Mouse (Mus musculus): ENCODE measurements around the gene Stk39.

The Stk39 gene

DNA sequence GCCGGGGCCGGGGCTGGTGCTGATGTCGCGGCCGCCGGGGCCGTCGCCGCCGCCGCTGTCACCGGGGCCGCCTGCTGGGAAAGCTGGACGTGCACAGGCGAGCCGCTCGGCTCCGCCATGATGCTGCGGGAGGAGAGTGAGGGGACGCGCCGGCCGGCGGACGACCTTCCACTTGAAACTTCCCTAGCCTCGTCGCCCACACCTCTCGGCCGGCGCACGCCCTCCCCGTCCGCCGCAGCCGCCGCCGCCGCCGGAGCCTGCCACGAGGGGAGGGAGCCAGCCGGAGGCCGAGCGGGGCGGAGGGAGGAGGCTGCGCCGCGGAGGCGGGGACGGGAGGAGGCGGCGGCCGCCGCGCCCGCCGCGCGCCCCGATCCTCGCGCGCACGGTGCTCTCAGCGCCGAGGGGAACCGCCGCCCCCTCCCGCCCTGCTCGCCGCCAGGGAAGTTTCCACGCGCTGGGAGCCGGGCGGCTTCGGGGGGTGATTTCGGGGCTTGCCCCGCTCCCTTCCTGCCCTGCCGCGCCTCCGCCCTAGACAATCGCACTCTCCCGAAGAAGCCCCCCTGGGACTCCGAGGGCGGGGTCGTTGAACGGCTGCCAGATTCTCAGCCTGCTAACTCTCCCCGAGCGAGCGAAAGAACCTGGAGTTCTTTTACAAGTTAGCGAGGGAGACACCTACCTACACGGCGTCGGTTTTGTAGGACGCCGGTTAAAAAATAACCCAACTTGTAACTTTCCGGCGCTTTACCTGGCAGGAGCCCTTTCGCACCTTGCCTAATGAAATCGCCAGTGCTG is at the start of gene Stk39:
TSS of gene Stk39 (minus strand) at position 510 of the 792 bp plus-strand sequence.
- DNase-seq (ENCODE audit: low spot score in 2 of 2), result peak; percentile 32 to 39

DNA sequence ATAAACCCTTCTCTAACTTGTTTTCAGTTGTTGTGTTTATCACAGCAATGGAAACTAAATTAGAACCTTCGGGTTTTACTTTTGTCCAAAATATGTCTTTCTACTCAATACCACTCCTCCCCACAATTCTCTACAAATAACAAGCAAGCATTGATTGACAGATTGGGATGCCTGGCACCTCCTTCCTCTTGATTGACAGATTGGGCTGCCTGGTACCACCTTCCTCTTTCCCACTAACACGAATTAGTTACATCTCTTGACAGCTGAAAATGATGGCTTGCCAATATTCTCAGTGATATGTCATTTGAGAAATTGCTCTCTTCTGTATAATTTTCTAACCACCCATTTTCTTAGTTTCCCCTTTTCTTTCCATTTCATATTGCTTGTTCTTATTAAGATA is 43.3 kb upstream of the Stk39 start:
- DNase-seq (ENCODE audit: low spot score in 2 of 2), result no peak

DNA sequence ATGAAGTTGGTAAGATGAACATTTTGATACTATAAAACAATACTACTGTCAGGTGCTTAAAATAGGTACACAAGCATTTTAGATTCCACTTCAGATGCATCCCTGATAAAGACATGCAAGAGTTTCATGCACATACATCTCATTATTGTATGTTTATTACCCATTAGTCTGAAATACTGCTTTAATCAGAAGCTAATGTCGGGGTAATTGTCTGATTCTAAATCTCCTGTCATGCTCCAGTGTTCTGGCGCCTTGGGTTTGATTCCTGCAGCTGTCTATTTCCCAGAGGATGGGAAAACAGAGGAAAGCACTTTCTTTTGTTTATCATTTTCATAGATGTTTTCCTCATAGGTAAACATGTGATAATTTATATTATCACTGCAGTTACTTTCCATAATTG is 31.1 kb upstream of the Stk39 start:
- no peak for DNase-seq (ENCODE audit: low spot score in 2 of 2)

DNA sequence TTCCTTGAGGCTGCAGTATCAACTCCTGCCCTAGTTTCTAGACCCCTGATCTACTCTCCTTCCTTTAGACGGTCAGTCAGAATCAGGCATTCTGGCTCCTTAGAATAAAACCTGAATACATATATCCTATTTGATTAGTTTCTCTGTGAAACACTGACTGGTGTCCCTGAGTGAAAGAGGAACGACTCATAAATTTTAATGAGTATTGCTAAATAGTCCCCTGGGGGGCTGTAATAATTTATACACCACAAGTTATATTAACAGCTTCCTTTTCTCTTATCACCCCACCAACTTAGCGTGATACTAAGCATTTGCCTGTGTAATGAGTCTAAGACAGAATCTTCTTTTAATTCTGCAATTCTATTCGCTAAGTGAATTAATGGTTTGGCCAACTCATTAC is 30.7 kb upstream of the Stk39 start:
- DNase-seq (ENCODE audit: low spot score in 2 of 2), result no peak

DNA sequence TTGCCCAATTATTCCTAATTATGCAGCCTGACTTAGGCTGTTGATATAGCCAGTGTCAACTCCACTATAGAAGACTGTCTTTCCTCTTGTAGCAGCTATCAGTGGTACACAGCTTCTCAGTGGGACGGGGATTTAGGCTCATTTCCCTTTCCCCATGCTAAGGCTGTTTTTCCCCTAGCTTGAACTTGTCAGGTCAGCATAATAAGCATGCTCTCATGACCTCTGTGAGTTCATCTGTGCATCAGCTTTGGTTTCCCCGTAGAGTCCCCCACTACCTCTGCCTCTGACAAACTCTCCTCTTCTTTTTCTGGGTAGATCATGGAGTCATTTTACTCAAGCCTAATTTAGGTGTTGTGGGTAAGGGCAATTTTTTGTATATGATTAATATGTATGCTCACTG is 30.2 kb upstream of the Stk39 start:
- no peak for DNase-seq (ENCODE audit: low spot score in 2 of 2)

DNA sequence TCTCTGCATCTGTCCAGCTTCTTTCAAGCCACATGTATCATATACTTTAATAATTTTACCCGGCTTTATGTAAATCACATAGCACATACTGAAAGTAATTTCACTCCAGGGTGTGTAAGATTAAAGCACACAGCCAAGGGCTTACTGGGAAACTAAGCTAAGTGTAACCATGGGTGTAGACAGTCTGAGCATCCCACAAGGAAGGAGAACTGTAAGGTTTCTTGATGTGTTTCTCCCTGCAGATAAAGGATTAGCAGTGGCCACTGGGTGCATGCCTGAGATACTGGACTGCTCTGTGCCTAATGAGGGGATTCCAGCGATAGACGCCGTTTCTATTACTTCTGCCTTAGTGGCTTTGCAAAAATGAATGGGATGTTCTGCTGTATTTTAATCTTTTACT is 14.2 kb upstream of the Stk39 start:
- no peak for DNase-seq (ENCODE audit: low spot score in 2 of 2)

DNA sequence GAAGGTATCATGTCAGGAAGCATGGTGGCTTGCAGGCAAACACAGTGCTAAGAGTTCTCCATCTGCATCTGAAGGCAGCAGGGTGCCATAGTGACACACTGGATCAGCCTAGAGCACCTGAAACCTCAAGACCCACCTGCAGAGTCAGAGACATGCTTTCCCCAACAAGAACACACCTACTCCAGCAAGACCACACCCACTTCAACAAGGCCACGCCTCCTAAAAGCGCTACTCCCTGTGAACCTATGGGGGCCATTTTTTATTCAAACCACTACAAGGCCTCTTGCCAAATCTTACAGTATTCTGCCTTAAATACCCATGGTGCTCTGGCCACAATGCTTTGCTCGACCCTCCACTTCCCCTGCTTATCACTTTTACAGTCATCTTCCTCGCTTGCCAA is 13.1 kb upstream of the Stk39 start:
- DNase-seq (ENCODE audit: low spot score in 2 of 2), result no peak

DNA sequence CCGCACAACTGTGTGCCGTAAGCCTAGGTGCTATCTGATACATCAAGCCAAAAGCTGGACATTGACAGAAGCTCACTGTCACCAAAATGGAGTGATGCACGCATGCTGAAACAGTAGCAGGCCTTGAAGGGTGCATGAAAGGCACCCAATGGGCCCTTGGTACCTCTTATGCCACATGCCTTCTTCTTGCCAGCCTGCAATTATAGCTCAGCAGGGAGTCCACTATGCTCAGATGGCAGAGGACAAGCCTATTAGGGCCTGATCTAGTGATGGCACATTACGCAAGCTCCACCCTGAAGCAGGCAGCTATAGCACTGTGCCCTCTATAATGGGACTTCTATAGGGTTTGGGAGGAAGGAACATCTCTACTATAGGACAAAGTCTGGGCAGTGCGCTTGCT is 10.8 kb upstream of the Stk39 start:
- DNase-seq (ENCODE audit: low spot score in 2 of 2), result no peak

DNA sequence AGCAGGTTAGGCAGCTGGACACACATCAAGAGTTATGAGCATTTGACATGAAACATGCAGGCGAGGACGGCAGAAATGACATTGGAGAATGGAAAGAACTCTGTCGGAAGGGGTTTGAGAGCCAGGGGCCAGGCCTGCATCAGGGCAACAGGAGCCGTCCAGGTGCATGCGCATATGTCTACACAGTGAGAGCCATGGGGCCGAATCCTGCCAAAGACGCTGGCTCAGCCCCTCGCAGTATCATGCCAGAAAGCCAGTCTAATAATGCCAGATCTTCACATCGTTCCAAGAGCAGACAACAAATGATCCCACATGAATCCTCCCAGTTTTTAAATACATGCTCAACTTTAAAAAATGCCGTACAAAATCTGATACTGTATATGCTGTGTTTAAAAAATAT is 7.8 kb upstream of the Stk39 start:
- no peak for DNase-seq (ENCODE audit: low spot score in 2 of 2)

DNA sequence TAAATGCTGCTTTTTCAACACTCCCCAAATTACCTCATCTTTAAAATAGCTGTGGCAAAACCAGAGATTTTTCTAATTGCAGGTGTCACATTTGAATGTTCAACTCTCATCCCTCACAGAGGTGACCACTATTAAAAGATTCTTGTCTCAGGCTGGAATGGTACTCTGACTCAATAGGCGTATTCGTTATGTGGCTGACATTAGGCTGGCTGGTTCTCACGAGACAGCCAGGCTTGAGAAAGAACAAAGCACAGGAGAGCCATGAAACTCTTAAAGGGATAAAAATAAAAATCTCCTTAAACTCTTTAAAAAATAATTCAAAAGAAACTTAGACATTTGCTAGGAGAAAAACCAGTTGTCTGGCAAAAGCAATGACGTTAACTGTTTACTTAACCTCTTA is 853 bp upstream of the Stk39 start:
- no peak for DNase-seq (ENCODE audit: low spot score in 2 of 2)

DNA sequence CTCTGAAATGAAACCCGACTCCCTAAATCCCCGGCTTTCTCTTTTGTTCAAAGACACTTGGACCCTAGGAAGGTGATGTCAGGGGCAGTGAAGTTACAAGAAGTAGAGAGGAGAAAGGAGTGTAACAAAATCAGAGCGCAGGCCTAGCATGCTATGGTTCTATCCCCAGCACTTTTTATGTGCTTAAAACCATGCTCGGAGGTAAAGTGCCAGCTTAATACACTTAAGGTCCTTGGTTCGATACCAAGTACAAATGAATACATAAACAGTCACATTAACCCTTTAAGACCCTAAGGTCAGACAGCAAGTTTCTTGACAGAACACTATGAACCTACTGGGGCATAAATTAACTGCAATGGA is 463 bp upstream of the Stk39 start:
- no peak for DNase-seq (ENCODE audit: low spot score in 2 of 2)

DNA sequence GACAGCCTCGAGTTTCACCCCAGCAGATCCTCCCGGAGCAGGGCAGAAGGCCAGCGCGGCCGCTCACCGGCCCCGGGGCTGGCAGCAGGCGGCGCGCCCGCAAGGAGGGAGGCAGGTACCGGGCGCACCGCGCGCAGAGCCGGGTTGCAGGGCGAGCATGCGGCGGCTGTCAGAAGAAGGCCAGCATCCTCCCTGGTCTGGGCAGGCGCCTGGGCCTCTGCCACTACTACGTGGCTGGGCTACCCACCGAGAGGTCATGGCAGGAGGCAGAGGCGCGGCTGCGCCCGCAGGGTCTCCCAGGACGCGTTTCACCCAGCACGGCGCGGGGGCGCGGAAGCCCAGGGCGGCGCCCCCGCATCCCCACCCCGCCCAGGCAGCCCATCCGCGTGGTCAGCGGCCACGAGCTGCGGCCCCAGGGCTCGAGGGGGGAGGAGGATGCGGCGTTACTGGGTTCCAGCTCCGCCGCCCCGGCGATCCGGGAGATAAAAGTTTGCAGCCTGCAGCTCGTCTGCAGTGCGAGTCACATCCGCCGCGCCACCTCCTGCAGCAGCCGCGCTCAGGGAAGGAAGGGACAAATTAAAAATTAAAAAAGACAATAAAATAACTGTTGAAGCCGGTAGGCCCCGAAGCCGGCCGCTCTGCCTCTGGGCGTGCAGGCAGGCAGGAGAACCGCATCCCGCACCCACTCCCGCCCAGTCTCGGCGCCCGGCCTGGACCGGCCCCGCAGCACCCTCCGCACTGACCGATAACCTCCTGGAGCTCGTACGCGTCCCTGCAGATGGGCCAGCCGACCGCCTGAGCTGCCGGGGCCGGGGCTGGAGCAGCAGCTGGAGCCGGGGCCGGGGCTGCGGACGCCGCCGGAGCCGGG is 943 bp downstream of the Stk39 start:
- peak; percentile 20 to 41 for DNase-seq (ENCODE audit: low spot score in 2 of 2)

DNA sequence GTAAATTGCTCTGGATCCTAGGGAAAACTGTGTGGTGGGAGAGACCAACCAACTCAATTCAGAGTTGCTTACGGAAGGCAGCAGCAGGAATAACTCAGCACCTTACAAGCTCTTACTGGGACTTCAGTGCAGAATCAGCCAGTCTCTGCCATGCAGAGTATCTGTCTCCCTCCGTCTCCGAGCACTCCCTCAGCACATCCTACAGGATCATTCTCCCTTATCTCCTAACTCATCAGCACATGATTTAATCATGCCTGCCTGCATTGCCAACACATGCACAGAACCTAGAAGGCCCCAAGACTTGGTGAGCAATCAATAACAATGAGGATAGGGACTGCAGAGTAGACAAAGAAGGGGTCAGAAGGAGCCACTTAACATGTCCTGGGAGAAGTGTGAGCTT is 2.6 kb downstream of the Stk39 start:
- DNase-seq (ENCODE audit: low spot score in 2 of 2), result no peak

DNA sequence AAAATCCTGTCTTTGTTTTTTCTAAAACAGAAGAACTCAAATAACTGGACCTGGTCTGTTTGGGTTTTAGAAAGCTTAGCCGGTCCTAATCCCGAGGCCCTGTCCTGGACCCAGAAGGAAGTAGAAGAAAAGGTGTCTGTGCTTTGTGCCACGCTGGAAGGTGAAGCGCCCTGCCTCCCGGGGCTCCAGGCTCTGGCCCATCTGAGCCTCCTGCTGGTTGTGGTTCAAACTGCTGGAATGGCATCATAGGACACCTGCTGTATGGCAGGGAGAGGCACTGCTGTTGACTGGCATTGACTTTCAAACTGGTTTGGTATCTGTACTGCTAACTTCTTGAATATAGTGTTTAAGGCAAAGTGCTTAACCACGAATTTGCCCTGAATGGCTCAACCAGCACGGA is 3.4 kb downstream of the Stk39 start:
- DNase-seq (ENCODE audit: low spot score in 2 of 2), result no peak

DNA sequence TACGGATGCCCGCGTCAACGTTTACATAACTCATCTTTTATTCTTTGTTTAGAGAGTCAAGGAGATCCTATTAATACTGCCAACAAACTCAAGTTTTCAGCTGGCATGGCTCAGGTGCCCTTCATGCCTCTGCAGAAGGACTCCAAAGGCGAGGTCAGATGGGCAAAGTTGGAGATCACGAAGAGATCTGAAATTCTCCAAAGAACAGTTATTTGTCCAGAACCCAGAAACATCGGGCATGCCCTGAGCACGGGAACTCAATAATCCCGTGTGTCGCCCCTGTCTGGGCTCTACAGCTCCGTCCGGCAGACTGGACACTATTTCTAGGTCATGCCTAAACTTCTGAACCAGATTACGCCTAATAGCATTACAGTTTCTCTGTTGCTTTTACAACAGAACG is 3.8 kb downstream of the Stk39 start:
- DNase-seq (ENCODE audit: low spot score in 2 of 2), result no peak

DNA sequence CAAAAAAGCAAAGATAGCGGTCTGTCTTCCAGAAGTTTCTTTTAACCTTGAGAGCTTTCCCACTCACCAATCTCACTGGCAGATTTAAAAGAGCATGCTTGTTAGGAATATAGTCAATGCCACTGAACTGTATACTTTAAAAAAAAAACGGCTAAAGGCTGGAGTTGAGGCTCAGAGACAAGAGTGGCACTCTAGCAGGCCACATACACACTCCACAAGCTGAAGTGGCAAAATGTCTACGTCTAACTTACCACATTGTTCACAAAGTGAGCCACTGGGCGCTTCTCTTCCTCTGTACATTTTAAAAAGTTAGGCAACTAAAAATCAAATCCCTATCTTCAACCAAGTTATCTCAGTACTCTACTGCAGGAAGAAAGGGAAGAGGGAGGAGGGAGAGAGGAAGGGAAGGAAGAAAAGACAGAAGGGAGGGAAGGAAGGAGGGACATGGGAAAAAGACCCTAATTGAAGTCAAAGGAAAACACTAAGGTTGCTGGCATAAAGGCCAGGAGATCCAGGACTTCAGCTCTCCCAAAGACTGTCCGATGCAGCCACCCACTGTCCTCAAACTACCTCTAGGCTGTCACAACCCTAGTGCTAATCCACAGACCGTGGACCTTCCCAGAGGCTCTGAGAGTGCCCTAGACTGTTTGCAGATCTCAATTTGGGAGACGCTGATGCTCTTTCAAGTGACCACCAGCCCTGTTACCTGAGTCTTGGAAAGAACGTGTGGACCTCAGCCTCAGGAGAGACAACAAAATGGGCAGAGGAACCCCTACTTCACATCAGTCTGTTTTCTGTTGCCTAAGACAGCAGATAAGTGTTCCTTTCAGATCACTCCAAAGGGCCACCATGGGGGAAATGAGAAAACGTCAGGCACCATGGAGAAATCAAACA is 4.7 kb downstream of the Stk39 start:
- DNase-seq (ENCODE audit: low spot score in 2 of 2), result no peak

DNA sequence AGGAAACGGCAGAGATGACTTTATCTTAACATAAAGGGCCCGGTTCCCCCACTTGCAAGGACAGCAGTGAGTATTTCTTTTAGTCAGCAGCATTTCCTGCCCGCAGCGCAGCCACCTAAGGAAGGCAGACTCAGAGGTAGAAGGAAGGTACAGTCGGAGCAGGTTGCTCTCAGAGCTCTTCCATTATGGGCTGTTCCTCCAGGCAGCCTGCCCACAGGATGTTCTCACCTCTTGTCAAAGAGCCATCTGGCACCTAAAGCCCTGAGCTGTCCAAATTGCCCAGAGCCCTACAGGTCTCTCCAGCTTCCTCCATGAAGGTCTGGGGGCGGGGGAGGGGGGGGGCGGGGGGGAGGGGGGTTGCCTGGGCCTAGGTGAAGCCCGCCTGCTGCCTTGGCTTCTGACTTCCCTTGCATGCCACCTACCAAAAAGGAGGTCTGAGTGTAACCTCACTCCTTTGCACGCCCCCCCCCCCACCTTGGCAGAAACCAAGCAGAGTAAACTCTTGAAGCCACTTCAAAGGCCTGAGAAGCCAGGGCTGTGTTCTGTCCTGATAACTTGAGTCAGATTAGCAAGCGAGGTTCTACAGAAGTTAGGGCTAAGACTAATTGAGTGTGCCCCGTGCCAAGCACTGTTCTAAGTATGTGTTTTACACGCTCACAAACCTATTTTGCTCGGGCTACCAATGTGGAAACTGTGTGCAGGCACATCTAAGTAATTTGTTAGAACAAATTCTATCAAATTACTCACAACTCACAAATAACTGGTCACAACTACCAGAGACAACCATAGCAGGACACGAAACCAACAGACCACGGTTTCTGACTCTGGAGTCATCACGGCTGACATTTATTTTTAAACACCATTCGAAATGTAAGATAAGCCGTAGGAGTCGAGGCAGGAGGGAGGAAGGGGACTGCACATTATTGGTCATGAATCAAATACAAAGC is 5.7 kb downstream of the Stk39 start:
- no peak for DNase-seq (ENCODE audit: low spot score in 2 of 2)

DNA sequence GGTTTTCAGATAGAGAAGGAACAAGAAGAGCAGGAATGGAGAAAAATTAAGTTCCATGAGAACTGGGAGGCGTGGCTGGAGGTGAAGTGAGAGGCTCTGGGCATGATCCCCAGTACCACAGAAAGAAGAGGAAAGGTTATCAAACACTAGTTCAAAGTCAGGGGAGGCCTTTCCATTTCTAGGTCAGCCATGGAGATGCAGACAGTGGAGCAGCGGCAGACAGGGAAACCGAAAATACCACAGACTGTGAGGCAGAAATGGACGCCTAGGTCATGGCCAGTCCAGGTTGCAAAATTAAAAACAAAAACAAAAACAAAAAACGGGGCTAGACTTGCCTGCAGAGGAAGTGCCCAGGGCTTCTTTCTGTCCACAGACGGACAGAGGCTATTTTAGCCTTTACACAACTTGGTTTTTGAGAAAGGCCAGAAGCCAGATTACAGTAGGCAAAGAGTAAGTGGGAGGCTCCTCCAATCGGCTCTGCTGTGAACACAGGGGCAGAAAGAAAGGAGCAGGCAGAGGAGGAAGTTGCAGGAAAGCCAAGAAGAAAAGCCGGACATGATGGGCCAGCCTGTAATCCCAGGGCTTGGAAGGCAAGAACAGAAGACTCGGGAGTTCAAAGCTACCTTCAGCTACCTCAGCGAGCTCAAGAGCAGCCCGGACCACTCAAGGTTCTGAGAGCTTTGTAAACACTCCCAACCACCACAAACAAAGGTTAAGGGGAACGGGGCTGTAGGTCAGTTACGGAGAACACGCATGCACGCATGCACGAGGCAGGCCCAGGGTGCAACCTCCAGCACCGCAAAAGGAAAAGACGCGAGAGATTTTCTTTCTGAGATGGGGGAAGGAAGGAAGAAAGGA is 6.6 kb downstream of the Stk39 start:
- DNase-seq (ENCODE audit: low spot score in 2 of 2), result no peak

DNA sequence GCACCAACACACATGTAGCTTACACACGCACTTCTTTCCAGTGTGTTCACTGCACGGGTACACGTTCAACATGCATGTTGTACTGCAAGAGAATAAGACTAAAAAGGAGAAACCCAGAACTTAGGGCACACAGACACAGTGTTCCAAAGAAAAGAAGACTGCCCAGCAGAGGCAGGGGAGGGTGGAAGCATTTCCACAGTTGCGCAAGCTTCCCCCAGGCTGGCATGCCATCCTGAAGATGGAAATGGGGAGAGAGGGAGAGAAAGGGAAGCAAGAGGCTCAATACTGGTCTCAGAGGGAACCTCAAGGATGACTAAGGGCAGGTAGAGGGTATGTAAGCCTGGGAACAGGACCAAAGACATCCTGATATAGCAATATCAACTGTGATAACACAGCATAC is 7.6 kb downstream of the Stk39 start:
- no peak for DNase-seq (ENCODE audit: low spot score in 2 of 2)

DNA sequence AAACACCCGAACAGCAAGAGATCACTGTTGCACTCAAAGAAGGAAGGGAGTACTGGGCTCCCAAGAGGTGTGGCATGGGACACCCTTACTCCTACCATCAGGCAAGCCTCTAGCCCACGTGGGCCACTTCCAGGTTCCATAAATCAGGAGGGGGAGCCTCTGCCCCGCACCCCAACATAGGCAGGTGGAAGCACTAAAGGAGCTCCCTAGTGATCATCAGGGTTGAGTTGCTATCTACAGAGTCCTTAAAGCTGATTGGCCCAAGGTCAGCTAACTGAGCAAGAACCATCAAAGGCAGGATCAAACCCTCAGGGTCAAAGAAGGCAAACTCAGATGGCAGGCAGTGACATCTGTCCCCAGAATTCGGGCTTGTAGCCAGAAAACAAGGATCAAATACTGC is 8.3 kb downstream of the Stk39 start:
- DNase-seq (ENCODE audit: low spot score in 2 of 2), result no peak

Measured in right cerebral cortex, postnatal 36 days (tissue).